Mouse (Mus musculus): ENCODE results near the gene Cdc42bpg.

GRCm38 (mm10) chr19:6296551-6297210 lies 9.6 kb upstream of the Cdc42bpg start:
- TF ChIP-seq POLR2A (IDR thresholded peaks at IDR 0.05; ENCODE audit: borderline replicate concordance, low read depth, low read length): no peak
- TF ChIP-seq CTCF (IDR thresholded peaks at IDR 0.05; ENCODE audit: low read depth, low read length): no peak
